Mouse (Mus musculus) lung, postnatal 25 days (tissue): ENCODE measurements around the gene Ndufa12.

Experiments used
- DNase-seq: peaks from one replicate; pipeline ENCODE4 v3.0.0; 2022; ENCODE audit warnings: low spot score

The Ndufa12 gene

DNA sequence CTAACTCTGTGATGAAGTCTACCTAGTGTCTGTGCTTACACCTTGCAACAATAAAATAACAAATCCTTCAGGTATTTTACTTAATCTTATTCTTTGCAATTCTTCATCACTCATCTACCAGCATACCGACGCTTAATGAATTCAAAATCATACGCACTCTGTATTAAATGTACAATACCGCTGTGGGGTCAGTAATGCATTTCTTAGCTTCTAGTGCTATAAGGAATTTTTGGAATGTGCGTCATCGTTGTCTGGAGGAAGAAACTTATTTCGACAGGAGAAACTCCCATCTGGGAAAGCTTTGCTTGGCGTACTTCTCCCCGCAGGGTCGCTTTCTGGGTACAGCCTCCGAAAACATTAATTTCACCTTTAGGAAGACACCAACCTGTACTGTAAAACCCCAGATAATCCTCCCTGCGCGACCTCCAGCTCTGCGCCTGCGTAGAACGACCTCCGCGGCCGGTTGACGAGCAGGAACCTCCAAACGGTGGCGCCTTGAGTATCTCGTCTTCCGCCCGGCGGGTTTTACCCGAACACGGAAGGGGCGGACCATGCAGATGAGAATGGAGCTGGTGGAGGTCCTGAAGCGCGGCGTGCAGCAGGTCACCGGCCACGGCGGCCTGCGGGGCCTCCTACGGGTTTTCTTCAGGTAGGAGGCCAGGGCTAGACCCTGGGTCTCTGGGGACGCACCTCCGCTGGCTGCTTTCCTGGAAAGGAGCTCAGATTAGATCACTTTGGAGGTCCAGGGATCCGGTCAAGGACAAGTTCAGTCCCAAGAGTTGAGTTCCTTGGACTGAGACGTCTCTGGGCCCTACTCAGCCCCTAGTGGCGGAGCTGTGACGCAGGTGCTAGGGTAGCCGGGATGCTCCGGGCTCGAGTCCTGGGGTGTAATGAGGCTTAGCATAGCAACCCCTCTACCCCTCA is at the start of gene Ndufa12:
TSS of gene Ndufa12 (plus strand) at position 239 of the 924 bp plus-strand sequence.
- peak; percentile 95 for DNase-seq

- DNase-seq = no peak
Measured at GRCm38 (mm10) chr10:94151488-94151887, 47.0 kb upstream of the Ndufa12 start.

DNA sequence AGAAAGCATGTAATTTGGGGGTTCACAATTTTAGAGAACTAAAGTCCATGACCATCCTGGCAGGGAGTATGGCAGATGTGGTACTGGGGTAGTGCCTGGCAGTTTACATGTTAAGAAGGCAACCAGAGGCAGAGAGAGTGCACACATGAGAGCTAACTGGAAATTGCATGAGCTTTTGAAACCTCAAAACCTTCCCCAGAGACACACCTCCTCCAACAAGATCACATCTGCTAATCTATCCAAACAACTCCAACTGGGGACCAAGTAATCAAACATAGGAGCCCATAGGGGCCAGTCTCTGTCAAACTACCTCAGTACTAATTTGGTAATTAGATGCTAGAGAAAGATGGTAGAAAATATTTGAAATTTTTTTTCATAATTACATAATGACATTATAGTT is 44.7 kb upstream of the Ndufa12 start:
- DNase-seq = no peak

DNA sequence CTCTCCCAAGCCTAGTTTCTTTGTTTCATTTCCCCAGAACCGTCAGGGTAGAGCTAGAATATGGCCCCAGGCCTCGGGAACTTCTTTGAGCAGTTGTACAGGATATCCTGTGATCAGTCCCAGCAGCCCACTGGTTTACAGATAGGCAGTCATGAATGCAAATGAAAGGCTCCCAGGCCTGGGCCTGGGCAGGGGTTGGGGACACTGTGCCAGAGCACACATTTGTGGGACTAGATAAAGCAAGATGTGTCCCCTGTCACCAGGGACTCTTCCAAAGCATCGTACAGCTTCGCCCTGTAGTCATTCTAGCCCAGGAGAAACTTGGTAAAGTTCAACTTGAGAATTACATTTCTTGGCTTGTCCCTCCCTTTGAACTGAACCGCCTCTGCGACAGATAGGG is 39.6 kb upstream of the Ndufa12 start:
- DNase-seq = no peak

DNA sequence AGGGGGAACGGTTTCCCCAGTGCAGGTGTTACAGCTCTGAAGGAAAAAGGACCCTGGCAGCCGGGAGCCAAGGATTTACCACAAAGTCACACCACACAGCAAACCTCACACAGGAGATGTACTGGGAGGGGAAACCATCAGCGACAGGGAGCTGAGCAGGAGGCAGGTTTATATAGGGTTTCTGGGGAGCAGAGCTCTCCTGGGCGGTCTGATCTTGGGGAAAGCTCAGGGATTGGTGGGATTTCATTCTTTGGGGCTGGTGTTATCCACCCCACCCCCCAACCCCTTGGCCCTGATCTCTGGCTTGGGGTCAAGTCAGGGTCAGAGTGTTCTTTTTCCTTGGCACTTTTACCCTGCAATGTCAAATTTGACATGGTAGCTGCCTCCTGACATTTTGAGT is 39.1 kb upstream of the Ndufa12 start:
- no peak for DNase-seq

DNA sequence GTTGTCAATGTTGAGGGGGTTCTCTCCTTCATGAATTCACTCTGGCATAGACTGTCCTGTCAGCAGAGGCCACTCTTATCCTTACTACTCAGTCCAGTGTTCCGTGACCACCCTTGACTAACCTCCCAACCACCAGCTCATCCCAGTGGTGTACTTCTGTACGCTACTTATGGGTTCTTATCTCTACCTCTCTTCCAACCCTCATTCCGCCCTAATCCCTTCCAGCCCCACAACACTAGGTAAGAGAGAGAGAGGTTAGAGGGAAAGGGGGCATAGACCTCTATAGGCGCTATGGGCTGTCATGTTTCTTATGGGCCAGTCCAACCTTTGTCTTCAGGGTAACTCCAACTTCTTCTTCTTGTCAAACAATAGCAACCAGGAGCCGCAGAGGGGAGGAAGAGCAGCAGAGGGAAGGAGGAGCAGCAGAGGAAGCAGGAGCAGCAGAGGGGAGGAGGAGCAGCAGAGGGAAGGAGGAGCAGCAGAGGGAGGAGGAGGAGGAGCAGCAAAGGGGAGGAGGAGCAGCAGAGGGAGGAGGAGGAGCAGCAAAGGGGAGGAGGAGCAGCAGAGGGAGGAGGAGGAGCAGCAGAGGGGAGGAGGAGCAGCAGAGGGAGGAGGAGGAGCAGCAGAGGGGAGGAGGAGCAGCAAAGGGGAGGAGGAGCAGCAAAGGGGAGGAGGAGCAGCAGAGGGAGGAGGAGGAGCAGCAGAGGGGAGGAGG is 37.3 kb upstream of the Ndufa12 start:
- no peak for DNase-seq

DNA sequence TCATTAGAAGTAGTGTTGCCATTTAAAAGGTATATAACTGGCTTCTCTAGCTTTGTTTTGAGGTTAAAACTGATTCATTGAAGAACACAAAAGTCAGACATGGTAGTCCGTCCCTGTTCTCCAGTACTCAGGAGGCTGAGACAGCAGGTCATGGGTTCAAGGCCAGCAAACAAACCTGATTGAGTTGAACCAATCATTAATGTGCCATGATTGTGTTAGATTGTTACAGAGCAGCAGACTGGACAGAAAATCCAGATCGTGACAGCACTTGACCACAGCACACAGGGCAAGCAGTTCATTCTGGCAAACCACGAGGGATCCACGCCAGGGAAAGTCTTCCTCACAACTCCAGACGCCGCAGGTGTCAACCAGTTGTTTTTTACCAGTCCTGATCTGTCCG is 36.5 kb upstream of the Ndufa12 start:
- DNase-seq = no peak

DNA sequence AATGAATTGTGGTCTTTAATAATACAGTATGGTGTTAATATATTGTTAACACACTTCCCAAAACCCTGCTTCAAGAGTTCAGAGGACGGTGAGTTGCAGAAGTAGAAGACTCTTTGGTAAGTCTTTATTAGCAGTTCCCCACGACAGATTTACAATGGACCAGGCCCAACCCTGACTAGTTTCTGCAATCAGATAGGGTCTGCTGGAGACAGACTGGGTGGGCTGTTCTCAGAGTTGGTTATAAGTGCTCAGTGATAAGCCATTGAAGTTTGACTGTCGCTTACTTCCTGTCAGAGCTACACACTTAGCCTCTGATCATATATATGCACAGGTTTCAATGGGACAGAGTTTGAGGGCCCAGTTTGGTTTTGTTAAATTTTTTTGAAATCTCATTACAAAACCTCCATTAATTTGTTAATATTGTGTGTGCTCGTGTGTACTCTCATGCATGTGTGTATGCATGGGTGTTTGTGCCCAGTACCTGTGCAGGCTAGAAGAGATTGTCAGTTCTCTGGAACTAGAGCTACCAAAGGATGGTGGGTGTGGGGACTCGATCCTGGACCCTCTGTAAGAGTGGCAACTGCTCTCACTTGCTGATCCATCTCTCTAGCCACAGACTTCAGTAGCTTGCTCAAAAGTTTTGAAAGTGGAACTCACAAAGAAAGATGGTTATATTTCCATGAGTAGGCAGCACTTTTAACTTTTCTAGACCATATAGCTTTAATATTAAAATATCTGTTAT is 34.2 kb upstream of the Ndufa12 start:
- no peak for DNase-seq

GRCm38 (mm10) chr10:94165426-94165825 is 33.1 kb upstream of the Ndufa12 start:
- DNase-seq = no peak

GRCm38 (mm10) chr10:94167051-94167750 is 31.3 kb upstream of the Ndufa12 start:
- no peak for DNase-seq

DNA sequence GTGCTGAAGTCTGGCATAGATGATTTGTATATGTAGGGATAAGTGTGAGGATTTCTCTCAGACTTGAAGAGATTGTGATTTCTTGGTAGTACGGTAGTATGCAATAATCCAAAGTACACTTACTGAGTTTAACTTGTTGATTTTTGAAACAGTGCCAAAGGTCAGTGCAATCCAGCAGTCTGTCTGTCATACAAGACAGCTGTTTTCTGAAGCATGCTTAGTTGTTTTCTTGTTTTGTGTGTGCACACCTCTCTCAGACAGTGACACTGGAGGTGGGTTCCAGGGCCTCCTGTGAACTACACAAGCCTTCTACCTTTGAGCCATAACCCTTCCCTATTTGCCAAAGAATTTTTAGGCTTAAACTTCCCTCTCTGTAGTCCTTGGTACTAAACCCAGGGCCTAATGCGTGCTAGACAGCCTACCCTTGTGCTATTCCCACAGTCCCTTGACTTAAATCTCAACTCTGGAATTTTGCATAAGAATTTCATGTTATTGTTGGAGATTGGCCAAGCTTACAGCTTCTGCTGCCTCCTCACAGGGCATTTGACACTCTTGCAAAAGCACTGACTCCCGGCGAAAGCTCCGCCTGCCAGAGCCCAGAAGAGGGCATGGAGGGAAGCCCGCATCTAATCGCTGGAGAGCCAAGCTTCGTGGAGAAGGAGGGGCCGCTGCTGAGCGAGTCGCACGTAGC is 26.9 kb upstream of the Ndufa12 start:
- DNase-seq = no peak

- no peak for DNase-seq
Measured at GRCm38 (mm10) chr10:94172137-94172536, 26.4 kb upstream of the Ndufa12 start.

DNA sequence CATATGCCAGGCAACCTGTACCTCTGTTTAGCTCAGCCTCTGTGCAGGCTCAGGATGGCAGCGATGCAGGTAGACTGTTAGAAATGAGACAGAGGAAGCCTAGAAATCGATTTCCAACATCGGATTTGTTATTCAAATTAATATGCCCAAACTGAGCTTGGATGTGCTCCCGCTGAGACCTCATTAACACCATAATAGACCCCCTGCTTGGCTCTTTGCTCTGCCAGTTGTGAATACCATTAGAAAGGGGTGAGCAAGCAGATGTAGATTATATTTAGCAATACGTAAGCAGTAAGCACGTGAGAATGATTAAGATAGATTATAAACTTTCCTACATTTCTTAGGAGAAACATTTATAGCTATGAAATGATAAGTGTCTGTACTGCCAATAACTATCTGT is 25.8 kb upstream of the Ndufa12 start:
- DNase-seq = no peak

GRCm38 (mm10) chr10:94174652-94175051 is 23.9 kb upstream of the Ndufa12 start:
- DNase-seq = no peak

DNA sequence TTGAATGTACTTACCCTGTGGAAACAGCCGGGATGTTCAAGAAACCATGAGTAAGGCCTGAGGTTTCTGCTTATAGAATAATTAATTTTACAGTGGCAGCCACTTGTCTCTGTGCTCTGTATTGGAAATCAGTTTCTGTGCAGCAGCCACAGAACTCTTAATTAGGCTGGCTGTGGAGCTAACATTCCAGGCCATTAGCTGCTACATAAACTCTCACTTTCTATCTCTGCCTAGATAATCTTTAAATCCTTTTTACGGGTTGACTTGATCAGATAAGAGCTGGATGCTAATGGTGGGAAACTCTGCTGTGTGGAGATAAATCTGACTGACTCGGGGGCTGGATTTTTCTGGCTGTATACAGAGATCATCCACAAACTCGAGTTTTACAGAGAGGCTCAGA is 15.3 kb upstream of the Ndufa12 start:
- no peak for DNase-seq

DNA sequence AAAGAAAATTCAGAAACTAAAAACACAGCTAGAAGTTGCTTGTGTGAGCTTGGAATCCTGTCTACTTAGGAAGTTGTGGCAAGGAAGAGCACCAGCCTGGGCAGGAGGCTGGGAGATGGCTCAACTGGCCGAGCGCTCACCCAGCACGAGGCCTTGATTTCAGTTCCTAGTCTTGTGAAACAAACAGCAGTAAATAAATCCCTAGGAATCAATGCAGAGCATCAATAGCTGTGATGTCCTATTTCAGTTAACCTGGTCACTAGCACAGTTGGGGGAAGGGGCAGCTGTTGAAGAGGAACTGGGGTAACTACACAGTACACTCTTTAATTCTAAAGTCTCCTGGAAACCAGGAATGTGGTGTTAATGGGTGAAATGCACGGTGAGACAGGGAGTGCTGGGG is 6.5 kb downstream of the Ndufa12 start:
- DNase-seq = no peak

- no peak for DNase-seq
Measured at GRCm38 (mm10) chr10:94210718-94211618, 12.4 kb downstream of the Ndufa12 start.

GRCm38 (mm10) chr10:94211725-94212124 is 13.2 kb downstream of the Ndufa12 start:
- DNase-seq = no peak

- no peak for DNase-seq
Measured at GRCm38 (mm10) chr10:94225026-94225750, 26.7 kb downstream of the Ndufa12 start.
